Mouse (Mus musculus): ENCODE measurements around the gene Tmem238.

Gene Tmem238

DNA sequence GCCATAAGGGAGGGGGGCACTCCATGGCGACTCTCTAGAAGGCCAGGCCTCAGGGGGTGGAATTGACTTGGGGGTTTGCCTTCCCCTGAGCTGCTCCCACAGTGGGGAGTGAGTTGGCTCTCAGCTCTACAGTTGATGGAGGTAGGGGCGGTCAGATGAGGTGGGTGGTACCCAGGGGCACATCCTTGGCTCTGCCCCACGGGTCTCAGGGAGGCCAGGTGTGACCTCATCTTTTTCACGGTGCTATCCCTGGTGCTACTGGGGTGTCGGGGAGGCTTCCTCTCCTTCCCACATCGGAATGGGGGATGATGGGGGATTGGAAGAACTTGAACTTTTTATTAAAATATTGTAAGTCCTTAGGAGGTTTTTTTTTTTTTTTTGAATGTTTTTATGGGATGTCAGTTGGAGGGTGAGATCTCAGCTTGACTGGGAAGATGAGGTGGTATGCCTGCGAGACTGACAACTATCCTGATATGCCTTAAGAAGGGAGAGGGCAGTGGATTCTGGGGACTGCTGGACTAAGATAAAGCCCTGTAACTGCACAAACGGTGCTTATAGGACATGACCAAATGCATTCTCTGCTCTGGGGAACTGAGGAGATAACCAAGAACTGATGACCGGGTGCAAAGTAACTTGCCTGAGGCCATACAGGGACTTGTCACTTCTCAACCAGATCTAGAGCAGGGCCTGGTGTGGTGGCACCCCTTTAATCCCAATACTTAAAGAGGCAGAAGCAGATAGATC lies 42.1 kb downstream of the Tmem238 start:
- no peak for DNase-seq (ENCODE audit: low read depth, low spot score)

DNA sequence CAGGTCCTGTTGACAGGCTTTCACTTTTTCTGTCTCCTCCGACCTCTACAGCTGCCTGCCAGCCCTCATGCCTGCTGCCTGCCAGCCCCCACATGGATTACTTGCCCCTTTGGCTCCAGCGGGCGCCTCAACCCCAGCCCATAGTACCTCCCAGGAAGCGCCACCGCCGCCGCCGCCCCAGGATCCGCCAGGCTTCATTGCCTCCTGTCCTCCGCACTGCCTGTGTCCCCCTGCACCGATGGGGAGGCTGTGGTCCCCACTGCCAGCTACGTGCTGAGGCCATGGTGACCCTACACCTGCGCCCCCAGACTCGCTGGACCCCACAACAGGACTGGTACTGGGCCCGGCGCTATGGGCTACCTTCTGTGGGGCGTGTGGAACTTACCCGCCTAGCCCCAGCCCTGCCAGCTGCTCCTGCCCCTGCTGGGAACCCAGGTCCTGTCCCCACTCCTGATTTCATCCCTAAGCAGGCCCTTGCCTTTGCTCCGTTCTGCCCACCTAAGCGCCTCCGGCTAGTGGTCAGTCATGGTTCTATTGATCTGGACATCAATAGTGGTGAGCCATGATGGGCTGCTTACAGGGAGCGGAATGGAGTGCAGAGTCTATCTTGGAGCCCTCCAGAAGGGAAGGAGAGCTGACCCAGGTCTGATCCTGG lies 43.0 kb downstream of the Tmem238 start:
- DNase-seq (ENCODE audit: low read depth, low spot score): no peak

DNA sequence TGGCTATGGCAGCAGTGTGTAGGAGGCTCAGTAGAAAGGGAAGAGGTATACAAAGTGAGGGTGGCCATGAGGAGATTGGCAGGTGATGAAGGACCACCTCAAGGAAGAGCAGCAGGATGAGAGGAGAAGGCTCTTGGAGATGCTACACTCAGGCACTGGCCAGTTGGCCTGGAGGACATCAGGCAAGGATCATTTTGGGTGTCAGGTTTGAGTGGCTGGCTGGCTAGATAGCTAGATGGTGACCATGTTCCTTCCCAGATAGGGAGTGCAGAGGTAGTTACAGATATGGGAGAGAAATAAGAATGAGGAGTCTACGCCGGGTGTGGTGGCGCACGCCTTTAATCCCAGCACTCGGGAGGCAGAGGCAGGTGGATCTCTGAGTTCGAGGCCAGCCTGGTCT lies 44.6 kb downstream of the Tmem238 start:
- DNase-seq (ENCODE audit: low read depth, low spot score): no peak

DNA sequence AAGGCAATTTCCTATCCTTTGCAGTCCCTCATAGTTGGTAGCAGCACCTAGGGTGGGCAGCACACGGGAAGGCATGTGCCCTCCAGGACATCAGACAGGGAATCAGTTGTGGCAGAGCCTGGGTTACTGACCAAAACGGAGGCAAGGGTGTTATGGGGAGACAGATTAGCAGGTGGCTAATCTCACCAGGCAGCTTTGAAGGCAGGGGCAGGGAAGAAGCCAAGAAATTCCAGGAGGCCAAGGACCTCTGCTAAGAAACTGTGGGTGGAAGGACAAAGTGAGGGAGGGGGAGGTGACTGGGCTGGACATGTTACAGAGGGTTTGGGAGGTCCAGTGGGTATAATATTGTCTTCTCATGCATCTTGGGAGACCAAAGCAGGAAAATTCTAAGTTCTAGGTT lies 46.1 kb downstream of the Tmem238 start:
- DNase-seq (ENCODE audit: low read depth, low spot score): no peak

DNA sequence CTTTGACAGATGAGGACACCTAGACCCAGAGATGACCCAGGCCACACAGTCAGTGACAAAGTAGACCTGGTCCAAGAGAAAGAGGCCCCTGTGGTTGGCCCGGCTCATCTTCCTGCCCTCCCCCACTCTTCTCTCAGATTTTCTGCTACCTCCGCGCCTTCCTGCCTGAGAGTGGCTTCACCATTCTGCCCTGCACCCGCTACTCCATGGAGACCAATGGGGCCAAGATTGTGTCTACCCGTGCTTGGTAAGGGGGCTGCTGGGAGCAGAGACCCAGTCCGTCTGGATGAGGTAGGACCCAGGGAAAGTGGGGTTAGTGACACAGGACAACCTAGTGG lies 47.0 kb downstream of the Tmem238 start:
- DNase-seq (ENCODE audit: low read depth, low spot score): no peak

GRCm38 (mm10) chr7:4741672-4742481 lies 47.6 kb downstream of the Tmem238 start:
- DNase-seq (ENCODE audit: low read depth, low spot score): no peak

DNA sequence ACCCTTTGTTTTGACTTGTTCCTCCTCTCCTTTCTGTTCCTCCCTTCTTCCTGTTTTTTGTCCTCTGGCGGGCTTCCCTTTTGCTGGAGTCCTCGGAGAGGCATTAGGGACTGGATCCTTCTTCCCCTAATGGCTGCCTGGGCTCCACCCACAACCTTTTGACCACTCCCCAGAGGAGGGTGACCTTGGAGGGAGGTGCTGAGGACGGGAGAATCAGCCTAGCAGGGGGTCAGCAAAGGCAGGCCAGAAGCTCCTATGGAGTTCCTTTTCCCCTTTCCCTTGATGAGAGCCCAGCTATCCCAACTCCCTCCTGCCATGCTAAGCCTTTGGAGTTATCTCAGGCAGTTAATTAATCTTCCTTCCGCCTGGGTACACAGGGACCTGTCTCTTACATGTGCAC lies 48.3 kb downstream of the Tmem238 start:
- no peak for DNase-seq (ENCODE audit: low read depth, low spot score)

GRCm38 (mm10) chr7:4740309-4740727 lies 49.1 kb downstream of the Tmem238 start:
- DNase-seq (ENCODE audit: low read depth, low spot score): no peak

- DNase-seq (ENCODE audit: low read depth, low spot score): peak; percentile 100
Observed at GRCm38 (mm10) chr7:4739544-4740275, 49.7 kb downstream of the Tmem238 start, which contains the start of gene Kmt5c. Gene Kmt5c, plus strand, starts transcription at chr7:4740115.

DNA sequence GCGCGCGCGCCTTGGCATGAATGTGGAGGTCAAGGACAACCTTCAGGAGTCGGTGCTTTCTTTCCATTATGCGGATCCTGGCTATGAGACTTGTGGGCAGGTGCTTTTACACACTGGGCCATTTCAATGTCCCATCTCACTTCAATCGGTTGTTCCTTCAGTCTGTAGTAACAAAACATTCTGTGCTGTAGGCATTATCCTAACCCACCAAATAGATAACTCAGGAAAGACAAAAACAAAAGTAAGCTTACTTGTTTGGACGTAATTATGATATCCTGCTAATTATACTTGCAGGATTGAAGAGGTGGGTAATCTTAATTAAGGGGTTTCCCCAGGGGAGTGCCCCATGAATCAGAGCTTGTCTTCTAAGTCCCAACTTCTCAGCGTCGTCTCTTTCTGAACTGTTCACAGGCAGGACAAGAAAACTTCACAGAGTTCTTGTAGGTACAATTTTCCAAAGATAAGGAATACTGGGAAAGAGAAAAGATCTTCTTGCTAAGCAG lies 50.4 kb downstream of the Tmem238 start:
- no peak for DNase-seq (ENCODE audit: low read depth, low spot score)
